Mouse (Mus musculus): ENCODE data around the gene Ttc22. TPM values are rescaled to one million over a fixed set of nuclear protein-coding genes. Genes with fewer than 3 reads are reported as not detected.

Gene Ttc22
- total and polyA plus RNA-seq, 3 experiments: 0.04 TPM; not detected in 2

GRCm38 (mm10) chr4:106607905-106608304, 14.3 kb upstream of the Ttc22 start:
- Histone ChIP-seq H3K27ac (ENCODE audit: control insufficient read depth, low read depth, low read length) (no peak overlapping the region), H3K79me2 (ENCODE audit: control insufficient read depth, insufficient read depth, low read length, poor library complexity) (no peaks in the 10 kb centered on the region), H3K27me3 (ENCODE audit: control insufficient read depth in 1 of 2, insufficient read depth in 2 of 2, low read length in 2 of 2) (no peaks in the 10 kb centered on the region), H3K4me3 (ENCODE audit: control insufficient read depth in 1 of 2, insufficient read depth in 1 of 2, low read depth in 2 of 2, low read length in 2 of 2) (no peak overlapping the region), H3K9me3 (replicated peaks; ENCODE audit: insufficient read depth, low read length) (no peaks in the 10 kb centered on the region), H3K4me1 (ENCODE audit: control insufficient read depth in 1 of 2, insufficient read depth in 2 of 2, low read length in 2 of 2) (no peaks in the 10 kb centered on the region), H3K9ac (ENCODE audit: control insufficient read depth, low read depth, low read length, poor library complexity, severe bottlenecking) (no peak overlapping the region), H3K36me3 (ENCODE audit: control insufficient read depth in 1 of 2, insufficient read depth in 2 of 2, low read length in 2 of 2) (peaks cover 0 to 3% of the 10 kb centered on the region in 2 experiments; a peak in 1 of 4 replicates)
- no peak for DNase-seq (ENCODE audit: low read depth, low spot score)
- TF ChIP-seq MAFK (IDR thresholded peaks at IDR 0.05; ENCODE audit: borderline replicate concordance, low read depth, low read length) (no peak), EP300 (IDR thresholded peaks at IDR 0.05; ENCODE audit: low read depth in 1 of 2, low read length in 2 of 2) (no peak), MYB (IDR thresholded peaks at IDR 0.05; ENCODE audit: low read depth, low read length) (no peak), CHD2 (IDR thresholded peaks at IDR 0.05; ENCODE audit: low read length) (no peak), RAD21 (IDR thresholded peaks at IDR 0.05; ENCODE audit: low read depth, low read length) (no peak), ZKSCAN1 (IDR thresholded peaks at IDR 0.05; ENCODE audit: low read depth, low read length) (no peak), E2F4 (IDR thresholded peaks at IDR 0.05; ENCODE audit: borderline replicate concordance, low read depth, low read length) (no peak), ZNF384 (IDR thresholded peaks at IDR 0.05; ENCODE audit: low read depth, low read length) (no peak), USF2 (IDR thresholded peaks at IDR 0.05; ENCODE audit: borderline replicate concordance in 1 of 2, insufficient read depth in 1 of 2, low read depth in 1 of 2, low read length in 2 of 2) (no peak), SIN3A (IDR thresholded peaks at IDR 0.05; ENCODE audit: low read length) (no peak)

GRCm38 (mm10) chr4:106613105-106613504, 9.1 kb upstream of the Ttc22 start:
- Histone ChIP-seq H3K27ac (ENCODE audit: control insufficient read depth, low read depth, low read length) (0 out of 2 replicates have a peak overlapping the region, but pooled peaks have one; percentile 6), H3K4me1 (ENCODE audit: control insufficient read depth in 1 of 2, insufficient read depth in 2 of 2, low read length in 2 of 2) (peaks cover 0 to 7% of the 10 kb centered on the region in 2 experiments; a peak in 1 of 4 replicates), H3K9me3 (replicated peaks; ENCODE audit: insufficient read depth, low read length) (no peaks in the 10 kb centered on the region), H3K9ac (ENCODE audit: control insufficient read depth, low read depth, low read length, poor library complexity, severe bottlenecking) (no peak overlapping the region), H3K4me3 (ENCODE audit: control insufficient read depth in 1 of 2, insufficient read depth in 1 of 2, low read depth in 2 of 2, low read length in 2 of 2) (no peak overlapping the region), H3K27me3 (ENCODE audit: control insufficient read depth in 1 of 2, insufficient read depth in 2 of 2, low read length in 2 of 2) (no peaks in the 10 kb centered on the region), H3K36me3 (ENCODE audit: control insufficient read depth in 1 of 2, insufficient read depth in 2 of 2, low read length in 2 of 2) (peaks cover 0 to 7% of the 10 kb centered on the region in 2 experiments; a peak in 2 of 4 replicates), H3K79me2 (ENCODE audit: control insufficient read depth, insufficient read depth, low read length, poor library complexity) (peaks cover 10% of the 10 kb centered on the region)
- no peak for TF ChIP-seq GABPA (IDR thresholded peaks at IDR 0.05; ENCODE audit: low read depth, low read length)
- TF ChIP-seq MAX (IDR thresholded peaks at IDR 0.05; ENCODE audit: low read length): no peak
- TF ChIP-seq ZC3H11A (IDR thresholded peaks at IDR 0.05; ENCODE audit: low read depth, low read length): no peak
- TF ChIP-seq KAT2A (conservative IDR thresholded peaks at IDR 0.05; ENCODE audit: low read depth, low read length): no peak
- TF ChIP-seq SIN3A (IDR thresholded peaks at IDR 0.05; ENCODE audit: low read length): no peak
- no peak for DNase-seq (ENCODE audit: low read depth, low spot score)

- Histone ChIP-seq H3K9me3 (replicated peaks; ENCODE audit: insufficient read depth, low read length) (no peaks in the 10 kb centered on the region), H3K4me1 (ENCODE audit: control insufficient read depth in 1 of 2, insufficient read depth in 2 of 2, low read length in 2 of 2) (peaks cover 0 to 7% of the 10 kb centered on the region in 2 experiments; a peak in 1 of 4 replicates), H3K9ac (ENCODE audit: control insufficient read depth, low read depth, low read length, poor library complexity, severe bottlenecking) (peak overlapping the region; percentile 69), H3K79me2 (ENCODE audit: control insufficient read depth, insufficient read depth, low read length, poor library complexity) (peaks cover 10% of the 10 kb centered on the region), H3K27ac (ENCODE audit: control insufficient read depth, low read depth, low read length) (peak overlapping the region; percentile 67), H3K4me3 (ENCODE audit: control insufficient read depth in 1 of 2, insufficient read depth in 1 of 2, low read depth in 2 of 2, low read length in 2 of 2) (peak overlapping the region; percentile 67 to 74), H3K36me3 (ENCODE audit: control insufficient read depth in 1 of 2, insufficient read depth in 2 of 2, low read length in 2 of 2) (peaks cover 0 to 7% of the 10 kb centered on the region in 2 experiments; a peak in 2 of 4 replicates), H3K27me3 (ENCODE audit: control insufficient read depth in 1 of 2, insufficient read depth in 2 of 2, low read length in 2 of 2) (no peaks in the 10 kb centered on the region)
- DNase-seq (ENCODE audit: low read depth, low spot score): peak; percentile 89
- TF ChIP-seq ETS1 (IDR thresholded peaks at IDR 0.05; ENCODE audit: low read depth, low read length): peak; percentile 100
- TF ChIP-seq USF2 (IDR thresholded peaks at IDR 0.05; ENCODE audit: borderline replicate concordance in 1 of 2, insufficient read depth in 1 of 2, low read depth in 1 of 2, low read length in 2 of 2): no peak
- TF ChIP-seq POLR2A (IDR thresholded peaks at IDR 0.05; ENCODE audit: control insufficient read depth in 1 of 2, insufficient read depth in 1 of 2, low read depth in 1 of 2, low read length in 2 of 2, poor library complexity in 1 of 2): peak in 1 of 2 experiments; percentile 34; a peak in 1 of 4 replicates
- TF ChIP-seq POLR2AphosphoS5 (IDR thresholded peaks at IDR 0.05; ENCODE audit: borderline replicate concordance, low read depth, low read length): no peak
- no peak for TF ChIP-seq ZMIZ1 (IDR thresholded peaks at IDR 0.05; ENCODE audit: low read depth, low read length)
- peak; percentile 66 for TF ChIP-seq GATA1 (IDR thresholded peaks at IDR 0.05; ENCODE audit: low read depth, low read length)
- TF ChIP-seq RCOR1 (IDR thresholded peaks at IDR 0.05; ENCODE audit: low read depth, low read length): peak; percentile 58; the same call in 1 of the 2 replicates
- TF ChIP-seq ELF1 (IDR thresholded peaks at IDR 0.05; ENCODE audit: low read depth, low read length): no peak
- peak; percentile 98 for TF ChIP-seq GABPA (IDR thresholded peaks at IDR 0.05; ENCODE audit: low read depth, low read length)
- peak; percentile 73 for TF ChIP-seq SIN3A (IDR thresholded peaks at IDR 0.05; ENCODE audit: low read length)
- no peak for TF ChIP-seq POLR2AphosphoS2 (IDR thresholded peaks at IDR 0.05; ENCODE audit: low read length)
- TF ChIP-seq JUND (IDR thresholded peaks at IDR 0.05; ENCODE audit: low read depth, low read length): peak; percentile 58; the same call in 1 of the 2 replicates
- TF ChIP-seq MEF2A (IDR thresholded peaks at IDR 0.05; ENCODE audit: extremely low read depth, insufficient replicate concordance, low read depth, low read length, poor library complexity, severe bottlenecking): no peak
- no peak for TF ChIP-seq E2F4 (IDR thresholded peaks at IDR 0.05; ENCODE audit: borderline replicate concordance, low read depth, low read length)
- no peak for TF ChIP-seq KAT2A (conservative IDR thresholded peaks at IDR 0.05; ENCODE audit: low read depth, low read length)
- peak; percentile 80 for TF ChIP-seq TAL1 (IDR thresholded peaks at IDR 0.05; ENCODE audit: low read length)
These were observed 8.7 kb upstream of the Ttc22 start for GRCm38 (mm10) chr4:106613560-106613959.

Measured in MEL (cell line).